Mouse (Mus musculus): Measurements from ENCODE around the gene Pigq.

DNA sequence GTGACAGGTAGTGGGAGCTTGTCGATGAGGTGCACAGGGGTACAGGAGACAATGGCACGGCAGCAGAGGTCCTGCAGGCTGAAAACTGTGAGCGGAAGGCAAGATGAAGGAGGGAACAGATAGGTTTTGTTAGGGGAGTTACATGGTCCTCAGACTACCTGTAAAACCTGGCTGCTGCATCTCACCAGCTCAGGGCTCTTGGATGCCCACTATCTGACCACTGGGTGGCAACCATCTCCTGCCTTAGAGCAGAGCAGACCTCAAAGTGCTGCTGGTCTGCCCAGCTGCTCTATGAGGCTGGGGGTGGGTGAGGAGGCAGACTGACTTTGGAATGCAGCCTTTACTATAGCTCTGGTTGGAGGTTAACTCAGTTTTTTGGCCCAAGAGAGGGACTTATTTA, 60.9 kb downstream of the Pigq start:
- TF ChIP-seq GATA2 (IDR thresholded peaks at IDR 0.05; ENCODE audit: borderline replicate concordance, low read depth, low read length) (no peak), CTCF (IDR thresholded peaks at IDR 0.05; ENCODE audit: low read depth, low read length) (no peak), GATA1 (IDR thresholded peaks at IDR 0.05; ENCODE audit: borderline replicate concordance, low read length) (no peak)
